Mouse (Mus musculus) megakaryocyte, embryonic 14.5 days (primary cell): ENCODE measurements around the gene Il24.

Source experiments
- FLI1 ChIP-seq: IDR thresholded peaks from 2 replicates; pipeline ENCODE4 v1.6.1; 2012; ENCODE audit warnings: low read length, inconsistent platforms, mixed read lengths
- GATA1 ChIP-seq: IDR thresholded peaks from 3 replicates; pipeline ENCODE4 v1.6.1; 2012; ENCODE audit warnings: mixed read lengths, low read length, inconsistent platforms, borderline replicate concordance

GRCm38 (mm10) chr1:130875139-130875538, 12.1 kb downstream of the Il24 start:
- TF ChIP-seq FLI1 = no peak
- no peak for TF ChIP-seq GATA1
